Mouse (Mus musculus): ENCODE measurements at regions not wholly inside any gene's neighbourhood (a gene's known extent, or its start where the extent isn't known, plus 50 kb on each side); places are given as distances from the start of the nearest gene placed in this dataset.
"Not testable (repeated sequence)": the region's sequence is repeated elsewhere in the genome, so short reads cannot be mapped to it uniquely, and the experiment has no call there.

DNA sequence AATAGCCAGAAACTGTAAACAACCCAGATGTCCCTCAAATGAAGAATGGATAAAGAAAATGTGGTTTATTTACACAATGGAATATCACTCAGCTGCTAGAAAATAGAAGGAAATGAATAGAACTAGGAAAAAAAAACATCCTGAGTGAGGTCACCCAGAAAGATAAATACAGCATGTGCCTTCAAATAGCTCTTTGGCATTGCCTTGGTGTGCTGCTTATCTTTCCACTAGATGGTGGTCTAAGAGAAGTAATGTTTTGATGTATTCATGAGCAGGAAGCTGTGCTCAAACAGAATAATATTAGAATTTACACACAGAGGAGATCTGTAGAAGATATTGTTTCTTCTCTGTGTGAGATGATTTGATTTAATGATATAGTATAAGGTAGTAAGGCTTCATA, 78.8 kb downstream of the Zfp619 start:
- DNase-seq (ENCODE audit: extremely low spot score) = no peak

DNA sequence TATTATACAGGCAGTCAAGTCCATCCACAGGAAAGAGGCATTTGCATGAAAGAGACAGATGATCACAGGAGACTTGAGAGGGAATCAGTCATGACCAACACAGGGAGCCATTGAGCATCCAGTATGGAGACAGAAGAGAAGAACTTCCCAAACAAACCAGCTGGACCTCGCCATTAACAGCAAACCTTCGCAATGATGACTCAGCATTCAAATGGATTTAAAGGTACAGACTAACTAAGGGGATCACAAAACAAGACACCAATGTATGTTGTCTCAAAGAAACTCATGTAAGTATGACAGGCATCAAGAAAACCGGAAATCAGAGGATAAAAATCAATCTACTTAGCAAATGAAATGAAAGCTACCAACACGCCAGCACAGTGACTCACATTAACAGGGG, 96.2 kb downstream of the Zfp619 start:
- DNase-seq (ENCODE audit: extremely low spot score) = no peak

DNA sequence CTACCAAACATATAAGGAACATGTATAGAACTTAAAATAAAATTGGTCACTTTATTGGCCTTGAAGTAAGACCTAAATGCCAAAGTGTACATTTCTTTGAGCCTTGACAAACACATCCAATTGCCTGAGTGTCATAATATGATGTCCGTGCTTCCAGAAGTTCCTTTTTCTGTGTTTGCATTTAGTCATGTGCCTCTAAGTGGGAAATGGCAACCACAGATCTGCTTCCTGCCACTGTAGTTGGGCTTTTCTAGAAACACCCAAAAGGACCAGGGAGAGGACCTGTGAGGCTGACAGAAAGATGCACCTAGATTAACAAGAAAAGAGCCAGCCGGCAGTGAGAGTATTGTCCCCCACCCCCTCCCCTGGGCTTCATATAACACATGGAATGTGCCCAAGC, 97.5 kb downstream of the Zfp619 start:
- no peak for DNase-seq (ENCODE audit: extremely low spot score)

DNA sequence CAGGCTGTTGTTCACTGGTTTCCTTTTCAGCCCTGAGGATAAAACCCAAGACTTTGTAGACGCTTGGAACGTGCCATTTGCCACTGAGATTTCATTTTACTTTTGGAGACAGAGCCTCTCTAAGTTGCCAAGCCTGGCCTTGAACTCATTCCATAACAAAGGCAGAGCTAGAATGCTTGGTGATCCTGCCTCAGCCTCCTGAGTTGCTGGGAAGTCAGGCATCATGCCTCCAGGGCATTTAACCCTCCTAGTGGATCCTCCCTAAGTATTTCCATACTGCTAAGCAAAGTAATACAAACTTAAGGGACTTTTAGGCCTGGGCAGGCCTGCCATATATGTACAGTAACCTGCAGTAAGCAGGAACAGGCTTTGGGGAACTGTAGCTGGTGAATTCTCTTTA, 104.2 kb downstream of the Zfp619 start:
- no peak for DNase-seq (ENCODE audit: extremely low spot score)

DNA sequence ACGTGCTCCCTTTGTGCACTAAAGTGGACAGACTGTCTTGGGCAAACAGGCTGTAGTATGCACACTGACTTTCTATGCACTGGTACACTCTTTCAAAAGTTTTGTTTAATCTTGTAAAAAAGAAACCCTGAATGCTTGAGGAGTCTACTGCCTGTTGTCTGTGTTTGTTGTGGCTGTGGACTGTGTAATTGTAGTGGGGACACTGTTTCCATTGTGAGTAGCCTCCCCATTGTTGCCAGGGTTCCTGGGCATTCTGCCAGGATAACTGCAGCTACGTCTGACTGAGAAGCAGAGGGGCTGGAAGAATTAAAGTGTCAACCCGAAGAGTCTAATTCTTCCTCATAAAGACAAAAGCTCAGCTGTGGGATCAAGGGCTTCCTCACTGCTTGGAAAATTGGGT, 115.3 kb downstream of the Zfp619 start:
- DNase-seq (ENCODE audit: extremely low spot score) = no peak

DNA sequence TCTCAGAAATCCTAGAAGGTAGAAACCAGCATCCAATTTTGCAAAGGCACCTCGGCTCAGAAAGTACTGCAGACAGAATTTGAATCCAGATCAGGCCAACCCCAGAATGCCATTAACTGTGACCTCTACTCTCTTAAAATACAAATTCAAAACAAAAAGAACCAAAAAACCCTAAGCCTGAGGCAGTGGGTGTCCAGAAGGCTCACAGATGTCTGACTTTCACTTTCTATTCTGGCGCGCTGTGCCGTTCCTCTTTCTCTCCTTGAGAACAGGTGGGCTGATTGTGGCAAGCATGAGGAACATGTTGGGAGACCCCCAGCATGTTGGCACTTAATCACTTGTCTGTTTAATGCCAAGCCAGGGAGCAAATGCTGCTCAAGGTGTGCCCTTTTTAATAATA, 124.8 kb downstream of the Zfp619 start:
- DNase-seq (ENCODE audit: extremely low spot score) = no peak

DNA sequence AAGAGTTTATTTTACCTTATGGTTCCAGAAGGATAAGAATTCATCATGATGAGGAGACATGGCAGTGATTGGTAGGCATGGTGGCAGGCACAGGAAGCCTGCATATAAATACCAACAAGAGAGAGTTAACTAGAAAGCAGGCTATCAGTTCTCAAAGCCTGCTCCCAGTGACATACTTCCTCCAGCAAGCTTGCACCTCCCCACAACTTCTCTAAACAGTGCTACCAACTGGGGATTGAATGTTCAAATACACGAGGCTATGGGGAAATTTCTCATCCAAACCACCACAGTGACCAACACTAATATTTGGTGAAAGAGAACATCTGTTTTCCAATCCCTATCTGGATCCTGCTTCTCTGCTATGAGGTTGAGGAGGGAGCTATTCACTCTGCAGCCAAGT, 125.8 kb downstream of the Zfp619 start:
- no peak for DNase-seq (ENCODE audit: extremely low spot score)

DNA sequence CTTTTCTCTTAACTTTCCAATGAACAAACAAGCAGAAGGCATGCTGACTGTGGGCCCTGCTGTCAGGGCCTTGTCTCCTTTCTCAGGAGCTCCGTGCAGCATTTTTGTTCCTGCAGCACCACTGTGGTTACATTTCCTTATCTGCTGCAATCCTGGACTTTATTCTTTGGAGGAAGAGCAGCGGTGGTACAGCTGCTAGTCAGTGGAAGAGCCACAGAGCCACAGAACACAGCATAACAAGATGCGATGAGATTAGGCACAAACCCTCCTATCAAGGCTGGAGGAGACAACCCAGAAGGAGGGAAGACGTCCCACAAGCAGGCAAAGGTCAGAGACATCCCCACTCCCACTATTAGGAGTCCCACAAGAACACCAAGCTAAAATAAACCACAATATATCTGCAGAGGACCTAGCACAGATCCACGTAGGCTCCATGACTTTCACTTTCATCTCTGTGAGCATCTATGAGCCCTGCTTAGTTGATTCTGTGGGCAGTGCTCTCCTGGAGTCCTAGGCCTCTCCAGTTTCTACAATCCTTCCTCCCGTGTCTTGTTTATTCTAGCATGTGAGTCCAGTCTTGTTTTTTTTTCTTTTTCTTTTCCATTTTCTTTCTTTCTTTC, 133.0 kb downstream of the Zfp619 start:
- DNase-seq (ENCODE audit: extremely low spot score) = no peak

DNA sequence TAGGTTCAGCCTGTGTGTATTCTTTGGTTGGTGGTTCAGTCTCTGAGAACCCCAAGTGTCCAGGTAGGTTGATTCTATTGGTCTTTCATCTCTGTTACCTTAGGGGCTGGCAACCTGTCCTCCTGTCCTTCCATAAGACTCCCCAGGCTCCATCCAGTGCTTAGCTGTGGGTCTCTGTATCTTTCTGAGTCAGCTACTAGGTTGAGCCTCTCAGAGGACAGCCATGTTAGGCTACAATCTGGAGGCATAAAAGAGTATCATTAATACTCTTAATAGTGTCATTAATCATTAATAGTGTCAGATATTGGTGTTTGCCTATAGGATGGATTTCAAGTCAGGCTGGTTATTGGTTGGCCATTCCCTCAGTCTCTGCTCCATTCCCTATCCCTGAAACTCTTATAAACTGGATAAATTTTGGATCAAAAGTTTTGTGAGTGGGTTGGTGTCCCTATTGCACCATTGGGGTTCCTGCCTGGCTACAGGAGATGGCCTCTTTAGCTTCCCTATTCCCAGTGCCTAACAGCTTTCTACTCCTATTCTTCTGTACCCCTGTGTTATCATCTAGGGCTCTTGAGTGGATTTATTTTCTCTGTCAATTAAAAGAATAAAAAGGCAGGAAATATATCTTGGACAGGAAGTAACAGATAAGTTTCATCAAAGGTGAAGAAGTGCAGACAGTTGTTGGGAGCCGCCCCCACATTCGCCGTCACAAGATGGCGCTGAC, 137.2 kb downstream of the Zfp619 start:
- DNase-seq (ENCODE audit: extremely low spot score) = peak; percentile 38

DNA sequence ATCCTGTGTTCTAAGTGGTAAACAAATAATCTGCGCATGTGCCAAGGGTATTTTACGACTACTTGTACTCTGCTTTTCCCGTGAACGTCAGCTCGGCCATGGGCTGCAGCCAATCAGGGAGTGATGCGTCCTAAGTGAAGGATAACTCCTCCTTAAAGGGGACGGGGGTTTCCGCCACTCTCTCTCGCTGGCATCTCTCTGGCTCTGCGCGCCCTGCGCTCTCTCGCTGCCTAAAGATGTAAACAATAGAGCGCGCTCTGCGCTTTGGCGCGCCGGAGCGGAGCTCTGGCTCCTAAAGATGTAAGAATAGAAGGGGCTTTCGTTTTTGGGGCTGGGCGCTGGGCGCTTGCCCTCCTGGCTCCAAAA, 137.7 kb downstream of the Zfp619 start:
- not testable (repeated sequence) for DNase-seq (ENCODE audit: extremely low spot score)

DNA sequence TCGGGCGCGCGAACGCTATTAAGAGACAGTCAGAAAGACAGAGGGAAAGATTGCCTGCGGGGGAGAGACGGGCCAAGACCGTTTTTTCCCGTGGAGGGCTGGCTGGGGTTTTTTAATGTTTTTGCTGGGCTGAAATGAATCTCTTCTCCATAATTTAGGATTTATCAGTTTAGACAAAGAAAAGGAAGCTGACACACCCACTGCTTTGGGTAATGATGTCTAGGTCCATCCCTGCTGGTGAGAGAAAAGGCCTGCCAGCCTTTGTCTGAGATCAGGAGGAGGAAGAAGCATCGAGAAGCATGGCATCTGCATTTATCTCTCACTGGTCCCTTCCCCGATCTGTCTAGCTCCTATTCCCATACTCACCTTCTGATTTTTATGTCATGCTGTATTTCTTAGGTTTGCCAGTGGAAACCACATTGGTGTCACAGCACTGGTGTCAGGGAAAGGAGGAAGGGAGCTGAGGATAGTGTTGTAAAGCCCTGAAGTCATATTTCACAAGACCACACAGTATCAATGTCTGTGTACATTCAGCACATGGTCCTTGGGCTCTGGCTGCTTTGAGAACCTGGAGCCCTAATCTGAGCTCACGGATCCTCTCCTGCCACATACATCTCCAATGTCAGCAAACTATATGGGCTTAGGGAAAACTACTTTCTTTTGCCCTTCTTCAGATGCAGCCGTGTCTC, 138.3 kb downstream of the Zfp619 start:
- DNase-seq (ENCODE audit: extremely low spot score) = peak; percentile 27

DNA sequence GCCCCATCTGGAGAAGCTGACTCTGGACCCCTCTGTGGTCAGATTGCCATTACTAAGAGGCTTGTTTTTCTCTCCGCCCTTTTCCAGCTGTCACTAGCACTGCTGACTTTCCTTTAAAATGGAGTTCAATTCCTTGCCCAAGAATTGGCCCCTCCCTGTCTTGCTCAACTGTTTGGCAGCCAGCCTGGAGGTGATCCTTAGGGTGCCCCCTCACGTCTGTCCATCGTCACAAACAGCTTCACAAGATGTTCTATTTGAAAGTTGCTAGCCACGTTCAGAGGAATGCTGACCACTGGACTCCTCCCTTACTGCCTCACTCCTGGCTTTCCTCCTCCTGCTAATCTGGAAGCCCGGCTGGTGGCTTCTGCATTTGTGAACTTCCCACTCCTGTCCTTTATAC, 142.0 kb downstream of the Zfp619 start:
- no peak for DNase-seq (ENCODE audit: extremely low spot score)

DNA sequence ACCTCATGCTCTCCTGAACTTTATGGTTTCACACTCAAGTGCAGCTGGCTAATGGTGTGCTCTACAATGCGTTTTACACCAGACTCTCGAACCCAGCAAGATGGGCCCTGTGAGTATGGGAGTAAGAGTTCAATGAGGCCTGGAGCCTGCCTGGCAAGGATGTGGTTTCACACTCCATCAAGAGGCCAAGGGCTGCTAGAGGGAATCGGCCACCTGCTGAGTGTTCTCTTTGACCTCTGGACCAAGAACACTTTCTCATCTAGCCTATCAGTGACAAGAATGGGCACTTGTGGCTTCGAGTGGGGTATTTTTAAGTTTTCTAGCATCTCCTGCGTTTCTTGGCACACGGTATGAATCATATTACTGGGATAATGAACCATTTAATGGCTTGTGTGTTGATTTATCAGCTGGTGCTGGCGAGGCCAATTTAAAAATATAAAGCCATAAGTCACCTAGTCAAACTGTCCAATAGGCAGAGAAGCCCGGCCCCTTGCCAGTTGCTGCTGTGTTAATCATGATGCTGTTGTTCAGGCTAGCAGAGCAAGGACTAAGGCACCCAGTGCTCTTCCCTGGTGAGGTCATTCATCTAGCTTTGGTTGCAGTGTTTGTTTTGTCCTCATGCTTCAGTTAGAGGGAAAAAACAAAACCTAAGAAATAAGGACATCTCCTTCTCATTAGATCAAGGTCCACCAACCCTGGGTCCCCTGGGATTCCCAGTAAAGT, 157.7 kb downstream of the Zfp619 start:
- DNase-seq (ENCODE audit: extremely low spot score) = no peak

DNA sequence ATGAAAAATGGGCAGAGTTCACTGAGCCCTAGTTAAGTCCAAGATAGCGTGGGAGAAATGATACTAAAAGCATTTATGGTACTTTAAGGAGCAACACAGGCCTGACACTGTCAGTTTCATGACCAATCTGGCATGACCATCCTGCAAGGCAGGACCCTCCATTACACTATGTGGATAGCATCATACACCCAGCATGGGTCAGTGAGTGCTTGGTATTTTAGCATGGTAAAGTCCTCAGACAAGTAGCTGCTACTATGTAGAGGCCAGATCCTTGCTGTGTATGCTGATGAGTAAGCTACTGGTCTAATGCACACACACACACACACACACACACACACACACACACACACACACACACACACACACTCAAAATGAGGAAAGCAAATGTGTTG, 158.3 kb downstream of the Zfp619 start:
- DNase-seq (ENCODE audit: extremely low spot score) = no peak

DNA sequence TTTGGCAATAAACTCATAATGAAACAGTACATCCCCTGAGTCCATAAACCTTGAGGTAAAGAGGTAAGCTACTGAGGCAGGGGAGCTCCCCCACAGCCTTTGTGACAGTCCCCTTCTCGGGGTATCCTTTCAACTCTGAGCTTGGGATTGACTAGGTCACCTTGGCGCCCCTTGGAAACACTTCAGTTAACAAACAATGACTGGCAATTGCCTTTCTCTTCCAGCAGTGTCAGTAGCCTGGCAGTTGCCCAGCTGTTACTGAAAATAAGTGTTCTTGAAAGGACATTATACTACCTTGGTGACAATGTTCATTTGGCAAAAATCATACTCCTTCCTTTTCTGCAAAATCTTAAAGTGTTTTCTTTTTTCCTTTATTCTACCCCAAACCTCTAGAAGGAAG, 162.8 kb downstream of the Zfp619 start:
- DNase-seq (ENCODE audit: extremely low spot score) = no peak

DNA sequence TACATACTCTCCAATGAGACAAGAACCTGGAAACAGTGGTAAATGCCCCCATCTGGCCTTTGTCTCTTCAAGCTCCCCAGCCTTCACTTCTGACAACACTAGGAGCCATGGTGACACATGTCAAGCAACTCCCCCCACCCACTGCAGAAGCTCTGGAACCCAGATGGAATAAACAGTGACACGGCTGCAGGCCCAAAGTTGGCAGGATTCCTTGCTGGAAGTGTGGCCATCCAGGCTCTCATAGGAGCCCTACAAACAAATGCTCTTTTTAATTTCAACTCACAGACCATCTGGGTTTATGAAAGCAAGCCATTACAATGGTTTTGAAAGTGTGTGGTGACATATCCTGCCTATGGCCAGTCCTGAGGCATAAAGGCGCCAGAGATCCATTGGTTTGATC, 179.0 kb downstream of the Zfp619 start:
- no peak for DNase-seq (ENCODE audit: extremely low spot score)

DNA sequence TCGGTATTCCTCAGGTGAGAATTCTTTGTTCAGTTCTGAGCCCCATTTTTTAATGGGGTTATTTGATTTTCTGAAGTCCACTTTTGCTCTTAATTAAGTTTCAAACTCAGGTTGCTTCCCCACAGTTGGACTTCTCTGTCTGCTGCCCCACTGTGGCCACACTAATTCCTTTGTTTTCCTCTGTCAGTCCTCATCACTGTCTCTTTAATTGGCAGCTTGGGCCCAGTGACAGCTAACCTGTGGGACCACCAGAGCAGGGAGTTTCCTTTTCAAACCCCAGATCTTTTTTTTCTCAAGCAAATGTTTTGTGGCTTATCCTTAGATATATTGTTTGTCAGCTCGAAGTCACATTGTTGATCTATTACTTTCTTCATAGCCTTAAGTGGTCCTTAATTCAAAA, 183.9 kb downstream of the Zfp619 start:
- no peak for DNase-seq (ENCODE audit: extremely low spot score)

DNA sequence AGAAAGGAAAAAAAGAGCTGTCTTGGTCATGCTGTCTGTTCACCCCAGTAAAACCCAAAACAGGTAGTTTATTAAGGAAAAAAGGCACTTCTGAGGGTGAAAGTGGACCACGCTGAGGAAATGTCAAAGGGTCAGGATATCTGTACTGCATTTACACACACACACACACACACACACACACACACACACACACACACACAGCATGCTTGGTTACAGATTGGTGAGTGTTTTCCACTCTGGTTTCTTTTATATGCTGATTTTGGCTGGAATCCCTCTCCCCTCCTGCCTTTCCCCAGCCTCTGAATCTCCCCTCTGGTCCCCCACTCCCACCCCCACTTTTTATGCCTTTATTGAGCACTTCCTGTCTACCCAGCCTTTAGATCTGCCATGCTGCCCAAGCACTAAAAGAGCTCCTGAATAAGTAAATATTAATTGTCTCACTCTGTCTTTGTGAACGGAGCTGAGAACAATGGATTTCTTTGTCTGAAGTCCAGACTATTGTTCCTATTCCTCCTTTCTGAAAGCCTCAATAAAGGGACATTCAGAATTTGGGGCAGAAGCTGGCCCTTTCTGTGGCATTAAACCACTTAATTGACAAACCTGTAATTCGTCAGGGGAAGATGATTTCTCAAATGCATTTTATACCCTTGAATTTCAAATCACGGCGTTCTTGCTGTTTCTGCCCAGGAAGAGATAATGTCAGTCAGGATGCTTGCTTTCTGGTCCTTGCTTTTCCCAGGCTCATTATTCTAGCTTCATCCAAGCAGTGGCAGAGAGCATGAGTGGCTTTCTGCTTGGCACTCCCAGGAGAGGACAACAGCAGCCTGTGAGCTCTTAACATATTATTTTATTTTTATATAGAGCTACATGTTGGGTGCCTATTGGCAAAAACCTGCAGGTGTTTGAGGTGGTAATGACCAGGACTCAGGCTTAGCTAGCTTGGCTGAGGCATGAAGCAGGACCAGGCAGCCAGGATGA, 187.8 kb downstream of the Zfp619 start:
- peak; percentile 17 for DNase-seq (ENCODE audit: extremely low spot score)

DNA sequence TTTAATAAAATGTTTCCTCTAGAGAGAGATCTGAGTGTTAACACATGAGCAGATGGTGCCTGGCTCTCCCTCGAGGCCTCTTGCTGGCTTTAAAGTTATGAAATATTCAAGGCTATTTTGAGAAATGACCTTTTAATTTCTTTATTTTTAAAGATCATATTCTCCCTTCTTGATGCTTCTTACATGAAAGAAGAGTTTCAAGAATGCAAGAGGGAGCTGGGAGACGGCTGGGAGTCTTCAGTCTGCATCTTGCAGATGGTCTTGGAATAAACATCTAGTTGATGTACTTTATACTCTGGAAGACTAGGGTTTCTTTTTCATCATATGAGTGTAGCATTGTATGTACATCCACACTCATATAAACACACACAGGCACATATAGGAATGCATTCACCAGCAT, 189.0 kb downstream of the Zfp619 start:
- DNase-seq (ENCODE audit: extremely low spot score) = no peak

DNA sequence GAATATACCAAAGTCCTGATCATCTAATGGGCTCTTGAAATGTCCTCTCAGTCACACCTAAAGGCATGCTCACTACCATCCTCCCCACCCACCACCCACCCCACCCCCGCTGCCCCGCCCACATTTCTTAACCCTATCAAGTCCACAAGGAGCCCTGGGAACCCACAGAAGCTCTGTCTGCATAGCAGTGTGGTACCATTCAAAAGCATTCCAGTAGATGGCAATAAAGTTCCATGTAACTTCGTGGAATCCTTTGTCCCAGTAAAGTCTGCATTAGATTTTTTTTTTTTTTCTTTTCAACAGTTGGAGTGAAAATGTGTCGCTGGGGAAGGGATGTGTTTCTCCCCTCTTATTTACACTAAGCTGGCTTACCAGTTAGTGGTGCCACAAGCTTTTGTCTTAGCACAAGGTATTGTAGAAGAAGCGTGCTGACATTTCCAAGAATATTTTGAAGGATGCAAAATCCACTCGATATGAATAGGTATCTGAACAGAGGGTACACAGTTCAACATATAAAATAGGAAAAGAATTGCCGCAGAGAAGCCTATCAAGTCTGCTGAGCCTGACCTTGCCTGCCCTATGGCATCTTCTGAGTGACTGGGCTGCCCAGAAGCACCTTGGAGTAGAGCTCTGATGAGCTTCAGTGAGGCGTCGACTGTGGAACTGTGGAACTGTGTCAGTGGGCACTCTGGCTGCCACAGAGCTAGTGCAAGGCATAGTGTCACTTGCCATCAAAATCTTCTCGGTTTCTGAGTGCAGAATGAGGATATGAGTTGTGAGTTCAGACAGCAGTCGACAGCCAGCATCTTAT, 199.0 kb downstream of the Zfp619 start:
- DNase-seq (ENCODE audit: extremely low spot score) = peak; percentile 65
